Mouse (Mus musculus): ENCODE data around the gene Anapc15-ps. TPM values are rescaled to one million over a fixed set of nuclear protein-coding genes. Genes with fewer than 3 reads are reported as not detected.

The Anapc15-ps gene
- not detected for total RNA-seq (2021)

- intact Hi-C loops (cut with DNase I): no loop called here
- DNase-seq (ENCODE audit: low spot score in 2 of 2): no peak
These were observed at the start of gene Anapc15-ps for GRCm38 (mm10) chr10:95673351-95673750. Gene Anapc15-ps (minus strand): TSS chr10:95673451.

- DNase-seq (ENCODE audit: low spot score in 2 of 2): no peak
- intact Hi-C loops (cut with DNase I): no loop called here
These were observed 49.0 kb upstream of the Anapc15-ps start for GRCm38 (mm10) chr10:95722203-95722611.

- DNase-seq (ENCODE audit: low spot score in 2 of 2): no peak
- intact Hi-C loops (cut with DNase I): no loop called here
These were observed 47.0 kb upstream of the Anapc15-ps start for GRCm38 (mm10) chr10:95720181-95720798.

- DNase-seq (ENCODE audit: low spot score in 2 of 2): no peak
- intact Hi-C loops (cut with DNase I): no loop called here
These were observed 46.2 kb upstream of the Anapc15-ps start for GRCm38 (mm10) chr10:95719472-95719871.

- intact Hi-C loops (cut with DNase I): no loop called here
- DNase-seq (ENCODE audit: low spot score in 2 of 2): no peak
These were observed 45.5 kb upstream of the Anapc15-ps start for GRCm38 (mm10) chr10:95718760-95719159.

GRCm38 (mm10) chr10:95717106-95717680 lies 43.9 kb upstream of the Anapc15-ps start:
- DNase-seq (ENCODE audit: low spot score in 2 of 2): no peak
- intact Hi-C loops (cut with DNase I): no loop called here

- DNase-seq (ENCODE audit: low spot score in 2 of 2): no peak
- intact Hi-C loops (cut with DNase I): no loop called here
These were observed 42.4 kb upstream of the Anapc15-ps start for GRCm38 (mm10) chr10:95715687-95716086.

GRCm38 (mm10) chr10:95712221-95712620 lies 39.0 kb upstream of the Anapc15-ps start:
- intact Hi-C loops (cut with DNase I): no loop called here
- no peak for DNase-seq (ENCODE audit: low spot score in 2 of 2)

GRCm38 (mm10) chr10:95709903-95710660 lies 36.8 kb upstream of the Anapc15-ps start:
- no peak for DNase-seq (ENCODE audit: low spot score in 2 of 2)
- intact Hi-C loops (cut with DNase I): no loop called here

- DNase-seq (ENCODE audit: low spot score in 2 of 2): no peak
- intact Hi-C loops (cut with DNase I): no loop called here
These were observed 36.1 kb upstream of the Anapc15-ps start for GRCm38 (mm10) chr10:95709143-95709880.

GRCm38 (mm10) chr10:95708001-95708400 lies 34.8 kb upstream of the Anapc15-ps start:
- DNase-seq (ENCODE audit: low spot score in 2 of 2): no peak
- intact Hi-C loops (cut with DNase I): no loop called here

GRCm38 (mm10) chr10:95706867-95707266 lies 33.6 kb upstream of the Anapc15-ps start:
- intact Hi-C loops (cut with DNase I): no loop called here
- no peak for DNase-seq (ENCODE audit: low spot score in 2 of 2)

- intact Hi-C loops (cut with DNase I): no loop called here
- no peak for DNase-seq (ENCODE audit: low spot score in 2 of 2)
These were observed 32.5 kb upstream of the Anapc15-ps start for GRCm38 (mm10) chr10:95705747-95706146.

- DNase-seq (ENCODE audit: low spot score in 2 of 2): peak; percentile 30 to 44
- intact Hi-C loops (cut with DNase I): no loop called here
These were observed 31.6 kb upstream of the Anapc15-ps start for GRCm38 (mm10) chr10:95704847-95705246.

GRCm38 (mm10) chr10:95703730-95704129 lies 30.5 kb upstream of the Anapc15-ps start:
- intact Hi-C loops (cut with DNase I): no loop called here

GRCm38 (mm10) chr10:95700422-95700821 lies 27.2 kb upstream of the Anapc15-ps start:
- no peak for DNase-seq (ENCODE audit: low spot score in 2 of 2)
- intact Hi-C loops (cut with DNase I): no loop called here

More at GRCm38 (mm10) chr10:95703730-95704129, 30.5 kb upstream of the Anapc15-ps start:
- no peak for DNase-seq (ENCODE audit: low spot score in 2 of 2)

GRCm38 (mm10) chr10:95698920-95699714 lies 25.9 kb upstream of the Anapc15-ps start:
- DNase-seq (ENCODE audit: low spot score in 2 of 2): no peak
- intact Hi-C loops (cut with DNase I): no loop called here

GRCm38 (mm10) chr10:95696253-95696641 lies 23.0 kb upstream of the Anapc15-ps start:
- DNase-seq (ENCODE audit: low spot score in 2 of 2): no peak
- intact Hi-C loops (cut with DNase I): no loop called here

GRCm38 (mm10) chr10:95695603-95696252 lies 22.5 kb upstream of the Anapc15-ps start:
- no peak for DNase-seq (ENCODE audit: low spot score in 2 of 2)
- intact Hi-C loops (cut with DNase I): no loop called here
